Mouse (Mus musculus): ENCODE measurements around the gene Lrch1. TPM values are rescaled to one million over a fixed set of nuclear protein-coding genes. Genes with fewer than 3 reads are reported as not detected.

The Lrch1 gene
- polyA plus RNA-seq, 1 experiment from 2014 or later, result 12.2 TPM

- Histone ChIP-seq H3K36me3 (0 out of 2 replicates have a peak, but pooled peaks cover 4% of the 10 kb centered on the region), H3K9me3 (no peaks in the 10 kb centered on the region), H3K27me3 (no peaks in the 10 kb centered on the region), H3K9ac (no peak overlapping the region), H3K4me1 (replicated peaks) (peaks cover 24% of the 10 kb centered on the region), H3K27ac (replicated peaks) (no peak overlapping the region), H3K4me2 (no peak overlapping the region), H3K4me3 (no peak overlapping the region)
- ATAC-seq (ENCODE audit: low read depth), result no peak
- WGBS, result 86% methylated on average over 2 of the region's 2 CpGs
Measured at GRCm38 (mm10) chr14:74929739-74930138, 17.9 kb downstream of the Lrch1 start.

- no peak overlapping the region for H3K4me2 ChIP-seq
- no peaks in the 10 kb centered on the region for H3K9me3 ChIP-seq
- 0 out of 2 replicates have a peak, but pooled peaks cover 4% of the 10 kb centered on the region for H3K36me3 ChIP-seq
- no peak overlapping the region for H3K27ac ChIP-seq (replicated peaks)
- H3K4me1 ChIP-seq (replicated peaks), result peaks cover 30% of the 10 kb centered on the region
- H3K4me3 ChIP-seq, result no peak overlapping the region
- no peak for ATAC-seq (ENCODE audit: low read depth)
- WGBS, result 93% methylated on average over 8 of the region's 8 CpGs
- no peak overlapping the region for H3K9ac ChIP-seq
- no peaks in the 10 kb centered on the region for H3K27me3 ChIP-seq
Measured at GRCm38 (mm10) chr14:74928809-74929432, 18.8 kb downstream of the Lrch1 start.

- Histone ChIP-seq H3K4me1 (replicated peaks) (peaks cover 33% of the 10 kb centered on the region), H3K4me3 (no peak overlapping the region), H3K36me3 (0 out of 2 replicates have a peak, but pooled peaks cover 4% of the 10 kb centered on the region), H3K9ac (no peak overlapping the region), H3K27ac (replicated peaks) (peak overlapping the region; percentile 64), H3K27me3 (no peaks in the 10 kb centered on the region), H3K4me2 (no peak overlapping the region), H3K9me3 (no peaks in the 10 kb centered on the region)
- peak; percentile 45; the same call in 1 of the 2 replicates for ATAC-seq (ENCODE audit: low read depth)
- 48% methylated on average over 11 of the region's 11 CpGs for WGBS
Measured at GRCm38 (mm10) chr14:74926899-74927571, 20.6 kb downstream of the Lrch1 start.

GRCm38 (mm10) chr14:74925951-74926517 is 21.6 kb downstream of the Lrch1 start:
- Histone ChIP-seq H3K9ac (no peak overlapping the region), H3K4me2 (no peak overlapping the region), H3K4me3 (no peak overlapping the region), H3K9me3 (no peaks in the 10 kb centered on the region), H3K36me3 (0 out of 2 replicates have a peak, but pooled peaks cover 4% of the 10 kb centered on the region), H3K27me3 (no peaks in the 10 kb centered on the region), H3K4me1 (replicated peaks) (peaks cover 33% of the 10 kb centered on the region), H3K27ac (replicated peaks) (peak overlapping the region; percentile 64)
- 65% methylated on average over 9 of the region's 9 CpGs for WGBS
- ATAC-seq (ENCODE audit: low read depth), result peak; percentile 28; the same call in 1 of the 2 replicates

- H3K9ac ChIP-seq, result no peak overlapping the region
- no peak overlapping the region for H3K27ac ChIP-seq (replicated peaks)
- ATAC-seq (ENCODE audit: low read depth), result no peak
- 0 out of 2 replicates have a peak, but pooled peaks cover 4% of the 10 kb centered on the region for H3K36me3 ChIP-seq
- no peaks in the 10 kb centered on the region for H3K9me3 ChIP-seq
- no peak overlapping the region for H3K4me2 ChIP-seq
- no peaks in the 10 kb centered on the region for H3K27me3 ChIP-seq
- WGBS, result 83% methylated on average over 3 of the region's 3 CpGs
- no peak overlapping the region for H3K4me3 ChIP-seq
- H3K4me1 ChIP-seq (replicated peaks), result peaks cover 33% of the 10 kb centered on the region
Measured at GRCm38 (mm10) chr14:74924521-74924920, 23.2 kb downstream of the Lrch1 start.

GRCm38 (mm10) chr14:74924031-74924430 is 23.6 kb downstream of the Lrch1 start:
- Histone ChIP-seq H3K27ac (replicated peaks) (no peak overlapping the region), H3K36me3 (0 out of 2 replicates have a peak, but pooled peaks cover 4% of the 10 kb centered on the region), H3K4me3 (no peak overlapping the region), H3K27me3 (no peaks in the 10 kb centered on the region), H3K9ac (no peak overlapping the region), H3K9me3 (no peaks in the 10 kb centered on the region), H3K4me2 (no peak overlapping the region), H3K4me1 (replicated peaks) (peaks cover 33% of the 10 kb centered on the region)
- no peak for ATAC-seq (ENCODE audit: low read depth)
- 66% methylated on average over 2 of the region's 2 CpGs for WGBS

- H3K4me2 ChIP-seq, result no peak overlapping the region
Measured at GRCm38 (mm10) chr14:74922039-74922736, 25.5 kb downstream of the Lrch1 start.

GRCm38 (mm10) chr14:74921471-74921870 is 26.2 kb downstream of the Lrch1 start:
- no peak for ATAC-seq (ENCODE audit: low read depth)
- Histone ChIP-seq H3K4me2 (no peak overlapping the region), H3K27ac (replicated peaks) (no peak overlapping the region), H3K4me1 (replicated peaks) (peaks cover 28% of the 10 kb centered on the region), H3K4me3 (no peak overlapping the region), H3K36me3 (0 out of 2 replicates have a peak, but pooled peaks cover 4% of the 10 kb centered on the region), H3K27me3 (no peaks in the 10 kb centered on the region), H3K9ac (no peak overlapping the region), H3K9me3 (no peaks in the 10 kb centered on the region)
- 82% methylated on average over 9 of the region's 9 CpGs for WGBS

More at GRCm38 (mm10) chr14:74922039-74922736, 25.5 kb downstream of the Lrch1 start:
- WGBS, result 69% methylated on average over 12 of the region's 12 CpGs
- H3K4me3 ChIP-seq, result no peak overlapping the region
- no peak overlapping the region for H3K9ac ChIP-seq
- H3K27me3 ChIP-seq, result no peaks in the 10 kb centered on the region
- 0 out of 2 replicates have a peak, but pooled peaks cover 4% of the 10 kb centered on the region for H3K36me3 ChIP-seq
- peak overlapping the region; percentile 61; the same call in 1 of the 2 replicates for H3K27ac ChIP-seq (replicated peaks)
- no peaks in the 10 kb centered on the region for H3K9me3 ChIP-seq
- peak; percentile 41 for ATAC-seq (ENCODE audit: low read depth)
- peaks cover 32% of the 10 kb centered on the region for H3K4me1 ChIP-seq (replicated peaks)

- ATAC-seq (ENCODE audit: low read depth), result no peak
- no peaks in the 10 kb centered on the region for H3K9me3 ChIP-seq
- WGBS, result 81% methylated on average over 7 of the region's 7 CpGs
- H3K4me2 ChIP-seq, result no peak overlapping the region
- H3K36me3 ChIP-seq, result no peaks in the 10 kb centered on the region
- H3K4me3 ChIP-seq, result no peak overlapping the region
- peaks cover 37% of the 10 kb centered on the region for H3K4me1 ChIP-seq (replicated peaks)
- no peak overlapping the region for H3K27ac ChIP-seq (replicated peaks)
- H3K27me3 ChIP-seq, result no peaks in the 10 kb centered on the region
- no peak overlapping the region for H3K9ac ChIP-seq
Measured at GRCm38 (mm10) chr14:74919132-74919531, 28.5 kb downstream of the Lrch1 start.

GRCm38 (mm10) chr14:74918521-74919103 is 29.1 kb downstream of the Lrch1 start:
- Histone ChIP-seq H3K4me2 (no peak overlapping the region), H3K27me3 (no peaks in the 10 kb centered on the region), H3K9me3 (no peaks in the 10 kb centered on the region), H3K4me3 (no peak overlapping the region), H3K36me3 (no peaks in the 10 kb centered on the region), H3K4me1 (replicated peaks) (peaks cover 37% of the 10 kb centered on the region), H3K27ac (replicated peaks) (no peak overlapping the region), H3K9ac (no peak overlapping the region)
- WGBS, result 94% methylated on average over 5 of the region's 5 CpGs
- ATAC-seq (ENCODE audit: low read depth), result no peak

- no peaks in the 10 kb centered on the region for H3K27me3 ChIP-seq
- no peak overlapping the region for H3K27ac ChIP-seq (replicated peaks)
- no peak overlapping the region for H3K4me2 ChIP-seq
- no peak for ATAC-seq (ENCODE audit: low read depth)
- 84% methylated on average over 5 of the region's 5 CpGs for WGBS
- no peak overlapping the region for H3K4me3 ChIP-seq
- H3K9ac ChIP-seq, result no peak overlapping the region
- no peaks in the 10 kb centered on the region for H3K36me3 ChIP-seq
- H3K9me3 ChIP-seq, result no peaks in the 10 kb centered on the region
- peaks cover 39% of the 10 kb centered on the region for H3K4me1 ChIP-seq (replicated peaks)
Measured at GRCm38 (mm10) chr14:74917504-74918124, 30.1 kb downstream of the Lrch1 start.
